Mouse (Mus musculus): Measurements from ENCODE around the gene Lsm4.

The Lsm4 gene

DNA sequence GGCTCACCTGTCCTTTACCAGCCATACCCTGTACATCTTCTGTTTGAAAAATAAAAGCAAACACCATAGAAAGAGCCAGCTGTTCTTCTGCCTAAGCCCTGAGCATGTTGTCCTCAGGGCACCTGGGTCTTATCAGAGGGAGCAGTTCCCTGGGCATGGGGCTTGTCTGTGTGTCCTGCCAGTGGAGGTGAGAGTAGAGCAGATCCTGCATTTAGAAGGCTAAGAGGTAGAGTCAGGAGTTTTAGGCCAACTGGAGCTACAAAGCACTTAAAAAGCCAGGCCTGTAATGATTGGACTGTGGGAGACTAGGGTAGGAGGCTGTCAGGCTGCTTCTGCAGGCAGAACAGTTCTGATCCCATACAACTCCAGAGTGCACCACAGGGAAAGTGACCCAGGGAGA, 5.6 kb downstream of the Lsm4 start:
- DNase-seq (ENCODE audit: low spot score in 2 of 2), result no peak

DNA sequence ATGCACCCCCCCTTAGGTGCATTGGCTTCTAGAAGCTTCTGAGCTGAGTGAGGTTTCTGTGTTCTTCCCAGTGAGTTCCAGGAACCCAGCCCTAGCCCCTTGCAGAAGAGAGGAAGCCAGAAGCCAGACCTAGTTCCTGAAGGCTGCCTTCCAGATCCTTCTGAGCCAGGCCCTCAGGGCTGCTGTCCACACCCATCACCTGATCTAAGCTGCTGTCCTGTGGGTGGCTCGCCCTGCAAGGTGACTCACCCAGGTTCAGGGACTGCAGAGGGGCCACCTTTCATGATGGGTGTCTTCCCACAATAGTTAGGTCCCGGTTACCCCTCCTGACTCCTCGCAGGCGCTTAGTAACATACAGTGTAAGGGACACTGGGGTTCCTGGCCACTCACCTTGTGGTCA, 6.4 kb downstream of the Lsm4 start:
- DNase-seq (ENCODE audit: low spot score in 2 of 2), result no peak

DNA sequence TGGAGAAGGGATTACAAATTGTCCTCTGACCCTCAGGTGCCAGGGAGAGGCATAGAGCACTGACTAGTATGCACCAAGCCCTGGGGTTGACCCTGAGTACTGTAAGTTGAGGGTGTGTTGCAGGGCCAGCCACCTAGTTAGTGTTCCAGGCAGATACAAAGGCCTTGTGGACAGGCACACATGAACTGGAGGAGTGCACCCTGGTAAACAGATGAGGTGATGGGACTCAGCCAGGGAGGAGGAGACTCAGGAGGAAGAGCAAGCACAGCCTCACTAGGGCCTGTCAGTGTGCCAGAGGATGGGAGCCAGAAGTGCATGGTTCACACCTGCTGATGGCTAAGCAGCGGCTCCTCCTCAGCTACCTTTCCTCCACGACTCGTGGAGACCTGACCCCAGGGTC, 7.0 kb downstream of the Lsm4 start:
- peak in 1 of 2 experiments; percentile 26 for DNase-seq (ENCODE audit: low spot score in 2 of 2)

DNA sequence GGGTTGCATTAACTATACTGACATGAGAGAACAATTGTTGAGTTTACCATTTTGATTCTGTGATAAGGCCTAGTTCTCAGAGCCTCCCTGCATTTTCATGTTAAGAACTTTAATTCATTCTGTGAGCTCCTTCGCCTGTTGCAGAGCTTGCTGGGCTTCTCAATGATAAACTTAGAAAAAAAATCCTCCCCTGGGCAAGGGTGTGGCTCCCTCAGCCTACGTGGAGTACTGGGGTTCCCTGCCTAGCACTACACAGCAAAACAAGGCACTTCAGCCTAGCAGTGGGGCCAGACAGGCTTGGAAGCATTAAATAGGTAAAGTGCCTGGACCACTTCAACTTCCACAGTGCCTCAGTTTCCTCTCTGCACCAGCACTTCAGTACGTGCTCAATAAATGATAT, 8.4 kb downstream of the Lsm4 start:
- peak in 1 of 2 experiments; percentile 24 for DNase-seq (ENCODE audit: low spot score in 2 of 2)

DNA sequence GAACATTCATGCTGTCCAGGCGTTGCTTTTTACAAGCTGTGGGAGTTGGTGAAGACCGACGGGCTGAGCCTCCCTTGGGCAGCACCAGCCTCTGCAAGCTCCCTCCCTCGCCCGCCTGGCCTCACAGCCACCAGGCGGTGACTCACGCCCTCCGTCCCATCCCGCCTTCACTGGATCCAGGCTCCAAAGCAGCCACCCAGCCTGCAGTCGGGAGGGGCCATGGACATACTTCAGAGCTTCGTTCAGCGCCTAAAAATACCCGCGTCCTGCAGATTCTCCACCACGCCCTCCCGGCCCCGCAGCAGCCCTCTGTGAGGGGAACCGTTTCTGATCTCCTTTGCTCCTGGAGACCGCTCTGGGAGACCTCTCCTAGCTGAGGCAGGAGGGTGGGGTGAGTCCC, 9.1 kb downstream of the Lsm4 start:
- peak; percentile 83 to 90 for DNase-seq (ENCODE audit: low spot score in 2 of 2)

DNA sequence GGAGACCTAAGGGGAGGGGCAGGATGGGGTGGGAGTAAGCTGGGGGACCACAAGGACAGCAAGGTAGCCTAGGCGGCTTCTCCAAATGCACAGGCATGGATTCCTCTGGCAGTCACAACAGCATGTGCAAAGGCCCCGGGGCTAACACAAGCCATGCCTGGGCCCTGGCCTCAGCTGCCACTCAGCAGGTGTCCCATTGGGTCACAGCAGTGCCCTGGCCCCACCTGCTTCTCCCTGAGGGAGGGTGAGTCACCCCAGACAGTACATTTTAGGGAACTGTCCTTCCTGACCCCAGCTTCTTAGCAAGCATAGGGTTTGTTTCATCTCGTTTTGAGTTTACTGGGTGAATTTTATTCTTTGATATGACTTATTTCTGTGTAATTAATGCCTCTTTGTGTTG, 9.6 kb downstream of the Lsm4 start:
- peak in 1 of 2 experiments; percentile 17 for DNase-seq (ENCODE audit: low spot score in 2 of 2)

DNA sequence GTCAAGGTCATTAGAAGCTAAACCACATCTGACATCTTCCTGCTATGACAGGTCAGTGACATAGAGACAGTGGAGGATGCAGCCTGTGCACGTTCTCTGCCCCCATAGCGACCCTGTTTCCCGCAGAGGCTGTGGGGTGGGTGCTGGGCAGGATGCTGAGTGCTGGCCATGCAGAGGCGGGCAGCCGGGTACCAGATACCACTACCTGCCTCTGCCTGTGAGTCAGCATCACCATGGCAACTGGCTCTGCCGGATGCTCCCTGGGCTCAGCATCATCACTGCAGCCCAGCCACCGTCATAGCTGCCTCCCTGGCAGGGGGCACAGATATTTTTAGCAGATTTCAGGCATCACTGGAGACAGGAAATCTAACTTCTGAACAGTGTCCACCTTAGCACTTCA, 11.2 kb downstream of the Lsm4 start:
- DNase-seq (ENCODE audit: low spot score in 2 of 2), result no peak

DNA sequence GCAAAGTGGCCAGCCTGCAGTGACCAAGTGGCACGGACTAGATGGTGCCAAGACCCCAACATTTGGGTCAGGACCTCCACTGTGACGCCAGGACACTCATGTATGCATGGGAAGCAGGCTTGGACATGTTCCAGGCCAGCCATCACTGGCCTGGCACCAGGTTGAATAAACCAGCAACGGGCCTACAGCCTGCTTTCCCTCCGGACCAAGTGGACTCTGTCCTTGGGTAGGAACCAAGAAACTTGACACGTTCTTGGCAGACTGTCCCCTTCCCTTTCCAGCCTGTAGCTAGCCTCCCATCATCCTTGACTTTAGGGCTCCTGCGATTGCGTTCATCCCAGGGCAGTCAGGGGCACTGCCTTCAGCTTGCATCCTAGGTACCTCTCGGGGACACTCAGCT, 14.5 kb downstream of the Lsm4 start:
- peak; percentile 77 to 84 for DNase-seq (ENCODE audit: low spot score in 2 of 2)

DNA sequence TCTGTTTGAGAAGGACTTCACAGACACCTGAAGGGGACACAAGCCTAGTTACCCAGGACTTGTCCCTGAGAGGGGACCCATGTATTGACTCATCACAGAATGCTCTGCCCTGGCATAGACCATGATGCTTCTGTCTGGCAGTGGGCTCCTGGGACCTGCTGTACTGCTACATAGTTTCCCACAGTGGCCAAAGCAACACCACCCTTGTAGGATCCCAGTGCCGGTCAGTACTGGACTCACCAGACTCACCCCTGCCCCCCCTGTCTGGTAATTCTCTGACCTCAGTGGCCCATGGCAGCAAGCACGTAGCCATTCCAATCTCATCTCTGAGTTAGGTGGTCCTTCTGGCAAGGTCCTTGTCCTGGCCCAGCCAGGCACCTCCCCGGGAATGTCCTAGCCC, 15.1 kb downstream of the Lsm4 start:
- DNase-seq (ENCODE audit: low spot score in 2 of 2), result no peak

DNA sequence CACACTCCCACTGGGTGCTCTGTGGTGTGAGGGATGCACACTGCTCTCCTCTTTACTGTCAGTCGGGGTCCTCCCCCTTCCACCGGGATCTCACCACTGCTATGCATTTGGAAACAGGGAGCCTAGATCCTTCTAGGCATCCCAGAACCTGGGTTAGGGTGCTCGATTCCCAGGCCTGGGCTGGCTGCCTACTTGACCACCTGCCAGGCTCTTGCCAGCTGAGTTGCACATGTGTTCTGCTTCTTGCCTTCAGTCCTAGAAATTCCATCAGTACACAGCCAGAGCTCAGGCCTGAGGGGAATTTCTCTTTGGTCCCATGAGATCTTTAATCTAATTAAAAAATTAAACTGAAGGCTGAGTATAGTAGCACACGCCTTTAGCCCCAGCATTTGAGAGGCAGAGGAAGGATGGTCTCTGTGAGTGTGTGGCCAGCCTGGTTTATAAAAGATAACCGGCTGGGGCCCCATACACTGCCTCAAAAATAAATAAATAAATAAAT, 16.9 kb downstream of the Lsm4 start:
- DNase-seq (ENCODE audit: low spot score in 2 of 2), result no peak

DNA sequence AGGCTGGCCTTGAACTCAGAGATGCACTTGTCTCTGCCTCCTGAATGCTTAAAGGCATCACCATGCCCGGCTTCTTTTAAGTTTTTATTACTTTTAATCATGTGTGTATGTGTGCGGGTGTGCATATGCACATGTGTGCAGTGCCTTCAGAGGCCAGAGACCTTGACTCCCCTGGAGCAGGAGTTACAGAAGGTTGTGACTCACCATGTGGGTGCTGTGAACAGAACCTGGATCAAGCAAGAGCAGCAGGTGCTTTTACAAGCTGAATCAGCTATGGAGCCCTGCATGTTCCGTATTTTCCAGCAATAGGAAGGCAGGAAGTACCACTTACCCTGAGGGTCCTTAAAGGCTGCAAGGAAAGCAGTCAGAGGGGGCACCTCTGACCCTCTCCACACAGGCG, 18.2 kb downstream of the Lsm4 start:
- DNase-seq (ENCODE audit: low spot score in 2 of 2), result no peak

DNA sequence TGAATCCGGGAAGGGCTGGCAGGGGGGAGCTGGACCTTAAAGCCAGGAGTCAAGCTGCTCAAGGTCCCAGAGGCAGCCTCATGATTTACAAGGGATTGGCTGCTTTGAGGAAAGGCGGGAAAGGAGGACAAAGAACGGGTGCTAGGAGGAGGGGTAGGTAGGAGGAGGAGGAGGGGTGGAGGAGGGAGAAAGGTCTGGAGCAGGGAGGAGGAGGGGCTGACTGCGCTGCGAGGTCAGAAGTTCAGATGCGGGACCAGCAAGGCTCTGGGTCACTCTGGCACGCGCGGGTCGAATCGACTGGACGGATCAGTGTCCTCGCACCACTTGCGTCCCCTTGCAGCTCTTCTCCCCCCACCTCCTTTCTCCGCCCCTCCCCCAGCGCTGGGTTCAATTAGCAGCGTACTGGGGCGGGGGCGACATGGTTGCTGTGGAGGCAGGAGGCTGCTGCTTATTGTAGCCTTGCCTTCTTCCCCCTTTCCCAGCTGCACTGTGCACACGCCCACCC, 18.7 kb downstream of the Lsm4 start:
- no peak for DNase-seq (ENCODE audit: low spot score in 2 of 2)

DNA sequence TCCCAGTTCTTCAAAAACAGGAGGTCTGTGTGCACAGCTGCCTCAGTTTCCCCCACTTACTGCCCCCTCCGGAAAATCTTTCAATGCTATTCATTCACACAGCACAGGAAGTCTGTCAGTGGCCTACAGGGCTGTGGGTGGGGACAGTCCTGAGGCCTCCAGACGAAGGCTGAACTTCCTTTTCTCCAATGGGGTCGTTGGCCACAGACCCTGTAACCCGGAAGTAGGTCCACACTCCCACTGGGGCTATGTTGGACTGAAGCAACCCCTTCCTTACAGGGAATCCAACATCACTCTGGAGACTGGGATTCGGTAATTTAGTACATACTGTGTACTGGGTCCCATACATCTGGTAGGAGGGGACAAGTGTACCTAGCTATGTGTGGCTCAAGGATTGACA, 20.6 kb downstream of the Lsm4 start:
- DNase-seq (ENCODE audit: low spot score in 2 of 2), result no peak

DNA sequence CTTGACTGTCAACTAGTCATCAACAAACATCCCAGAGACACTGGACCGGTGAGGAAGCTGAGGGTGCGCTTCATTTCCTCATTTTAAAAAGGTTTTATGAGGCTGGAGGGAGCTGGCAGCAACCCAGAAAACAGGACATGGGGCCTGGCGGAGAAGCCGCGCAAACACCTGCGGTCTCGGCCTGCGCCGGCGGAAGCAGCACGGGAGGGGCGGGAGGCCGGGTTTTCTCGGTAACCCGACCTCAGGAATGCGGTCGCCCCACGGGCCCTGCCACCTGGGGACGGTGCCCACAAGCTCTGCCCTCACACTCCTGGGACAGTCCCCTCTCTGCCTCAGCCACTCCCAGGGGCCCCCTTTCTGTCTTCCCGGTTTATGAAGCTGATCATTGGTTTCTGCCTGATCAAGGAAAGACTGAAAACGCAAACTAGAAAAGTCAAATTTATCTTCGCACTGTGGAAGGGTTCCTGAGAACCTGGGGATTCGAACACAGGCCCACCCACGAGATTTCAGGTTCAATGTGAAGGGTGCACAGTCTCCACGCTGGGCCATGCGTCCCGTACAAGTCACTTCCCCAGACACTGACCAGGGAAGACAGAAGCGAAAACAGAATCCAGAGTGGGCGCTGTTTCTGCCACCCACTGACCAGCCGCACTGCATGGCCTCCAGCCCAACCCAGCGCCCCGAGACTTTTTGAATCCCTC, 22.4 kb downstream of the Lsm4 start:
- DNase-seq (ENCODE audit: low spot score in 2 of 2), result peak in 1 of 2 experiments; percentile 46

DNA sequence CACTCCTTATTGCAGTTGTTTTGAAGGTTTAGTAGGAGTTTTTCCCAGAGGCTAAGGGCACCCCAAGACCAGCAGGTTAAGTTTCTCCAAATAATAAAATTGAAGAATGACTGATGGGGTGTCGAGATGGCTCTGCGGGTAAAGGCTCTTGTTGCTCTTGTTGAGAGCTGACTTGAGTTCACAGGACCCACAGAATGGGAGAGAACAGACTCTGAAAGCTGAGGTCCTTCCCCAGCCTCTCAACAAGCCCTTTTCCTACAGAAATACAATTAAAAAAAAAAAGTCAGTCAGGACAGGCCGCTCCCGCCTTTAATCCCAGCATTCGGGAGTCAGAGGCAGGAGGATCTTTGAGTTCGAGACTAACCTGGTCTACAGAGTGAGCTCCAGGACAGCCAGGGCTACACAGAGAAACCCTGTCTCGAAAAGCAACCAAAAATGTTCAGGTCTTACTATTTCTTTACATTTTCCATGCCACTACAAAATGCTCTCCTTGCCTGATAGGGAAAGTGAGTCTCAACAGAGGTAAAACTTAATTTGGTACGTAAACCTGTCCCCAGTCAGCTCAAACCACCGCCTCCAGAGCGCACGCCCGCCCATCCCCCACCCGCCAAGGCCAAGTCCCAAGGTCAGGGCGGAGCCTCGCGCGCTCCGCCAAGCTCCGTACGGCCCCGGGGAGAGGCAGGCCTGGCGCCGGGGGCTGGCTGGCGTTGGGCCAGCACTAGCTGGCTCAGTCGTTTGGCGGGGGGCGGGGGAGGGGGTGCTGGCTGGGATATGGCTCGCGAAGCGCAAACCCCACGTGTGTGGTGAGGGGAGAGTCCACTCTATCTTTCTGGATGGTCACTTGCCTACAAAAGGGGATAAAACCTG, 23.2 kb downstream of the Lsm4 start:
- DNase-seq (ENCODE audit: low spot score in 2 of 2), result peak in 1 of 2 experiments; percentile 73

DNA sequence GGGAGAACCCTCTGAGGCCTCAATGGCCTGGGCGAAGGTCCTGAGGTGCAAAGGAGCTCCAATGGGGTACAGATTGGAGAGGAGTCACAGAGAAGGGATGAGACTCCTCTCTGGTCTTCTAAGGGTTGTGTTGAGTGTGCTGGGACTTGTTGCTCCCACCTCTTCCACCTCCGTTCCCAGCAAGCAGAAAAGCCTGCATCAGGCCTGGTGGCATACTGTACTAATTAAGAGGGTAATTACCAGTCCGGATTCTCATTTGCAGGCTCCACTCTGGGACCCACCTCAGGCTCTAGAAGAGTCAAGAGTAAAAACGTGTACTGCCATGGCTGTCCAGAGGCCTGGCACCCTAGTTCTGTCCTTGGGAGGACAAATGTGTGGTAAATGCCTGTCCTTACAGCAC, 23.9 kb downstream of the Lsm4 start:
- DNase-seq (ENCODE audit: low spot score in 2 of 2), result no peak

DNA sequence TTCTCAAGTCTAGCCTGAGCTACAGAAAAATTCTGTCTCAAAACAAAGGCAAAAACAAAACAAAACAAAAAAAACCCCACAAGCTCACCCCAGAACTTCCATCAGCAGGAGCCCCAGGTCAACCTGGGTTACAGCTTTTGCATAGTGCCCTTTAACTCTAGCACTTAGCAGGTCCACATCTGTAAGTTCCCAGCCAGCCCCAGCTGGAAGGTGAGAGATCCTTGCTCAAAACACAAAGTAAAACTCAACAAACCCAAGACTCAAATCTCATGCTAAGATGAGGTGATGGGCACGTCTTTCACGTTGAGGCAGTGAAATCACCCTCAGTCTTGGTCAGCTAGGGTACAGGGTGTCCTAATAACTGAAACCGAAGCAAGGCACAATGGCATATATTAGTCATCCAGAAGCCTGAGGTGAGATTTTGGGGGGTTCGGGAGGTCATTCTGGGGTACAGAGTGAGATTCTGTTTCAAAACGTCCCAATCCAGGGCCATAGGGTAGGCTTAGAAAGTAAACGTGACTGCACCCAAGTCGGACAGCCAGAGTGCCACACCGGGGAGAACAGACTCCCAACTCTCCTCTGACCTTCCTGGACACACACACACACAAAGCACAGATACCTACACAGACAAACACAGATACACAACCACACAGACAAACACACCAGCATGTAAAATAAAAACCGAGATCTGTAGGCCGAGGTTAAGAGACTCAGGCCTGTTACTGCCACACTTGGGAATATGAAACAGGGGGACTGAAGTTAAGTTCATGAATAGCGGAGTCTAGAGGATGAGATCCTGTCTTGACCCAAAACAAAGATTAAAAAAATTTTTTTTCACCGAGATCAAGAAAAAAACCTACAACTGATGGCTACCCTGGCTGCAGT, 24.6 kb downstream of the Lsm4 start:
- DNase-seq (ENCODE audit: low spot score in 2 of 2), result no peak

DNA sequence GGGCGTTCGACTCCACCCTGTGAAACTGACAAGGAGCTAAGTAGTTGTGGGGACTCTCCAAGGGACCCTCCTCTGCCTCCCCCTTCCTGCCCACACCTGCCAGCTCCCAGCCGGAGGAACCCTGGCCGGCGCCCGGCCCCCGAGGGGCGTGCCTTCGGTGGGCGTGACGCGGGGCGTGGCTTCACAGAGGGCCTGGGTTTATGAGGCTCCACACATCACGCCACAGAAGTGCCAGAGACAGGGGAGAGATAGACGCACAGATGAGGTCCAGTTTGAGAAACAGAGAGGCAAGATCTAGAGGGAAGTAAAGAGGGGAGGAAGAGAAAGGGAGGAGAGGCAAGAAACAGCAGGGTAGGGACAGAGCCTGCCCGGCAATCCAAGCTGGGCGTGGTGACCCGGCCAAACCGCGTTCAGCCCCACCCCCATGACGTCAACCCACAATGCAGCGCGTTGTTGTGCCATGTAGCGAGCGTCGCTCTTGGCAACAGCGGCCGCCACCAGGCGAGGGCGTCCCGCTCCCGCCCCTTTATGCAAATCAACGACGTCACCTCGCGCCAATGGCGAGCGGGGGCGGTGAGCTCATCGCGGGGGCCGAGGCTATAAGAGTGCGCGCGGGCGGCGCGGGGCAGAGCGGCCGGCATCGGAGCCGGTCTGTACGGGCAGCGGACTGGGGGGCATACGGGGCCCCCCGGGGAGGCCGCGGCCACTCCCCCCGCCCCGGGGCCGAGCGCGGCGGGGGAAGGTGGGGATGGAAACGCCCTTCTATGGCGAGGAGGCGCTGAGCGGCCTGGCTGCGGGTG, 25.5 kb downstream of the Lsm4 start, which contains the start of gene Jund:
Gene Jund (plus strand): TSS at position 640 of the 800 bp plus-strand sequence.
- DNase-seq (ENCODE audit: low spot score in 2 of 2), result peak; percentile 99

DNA sequence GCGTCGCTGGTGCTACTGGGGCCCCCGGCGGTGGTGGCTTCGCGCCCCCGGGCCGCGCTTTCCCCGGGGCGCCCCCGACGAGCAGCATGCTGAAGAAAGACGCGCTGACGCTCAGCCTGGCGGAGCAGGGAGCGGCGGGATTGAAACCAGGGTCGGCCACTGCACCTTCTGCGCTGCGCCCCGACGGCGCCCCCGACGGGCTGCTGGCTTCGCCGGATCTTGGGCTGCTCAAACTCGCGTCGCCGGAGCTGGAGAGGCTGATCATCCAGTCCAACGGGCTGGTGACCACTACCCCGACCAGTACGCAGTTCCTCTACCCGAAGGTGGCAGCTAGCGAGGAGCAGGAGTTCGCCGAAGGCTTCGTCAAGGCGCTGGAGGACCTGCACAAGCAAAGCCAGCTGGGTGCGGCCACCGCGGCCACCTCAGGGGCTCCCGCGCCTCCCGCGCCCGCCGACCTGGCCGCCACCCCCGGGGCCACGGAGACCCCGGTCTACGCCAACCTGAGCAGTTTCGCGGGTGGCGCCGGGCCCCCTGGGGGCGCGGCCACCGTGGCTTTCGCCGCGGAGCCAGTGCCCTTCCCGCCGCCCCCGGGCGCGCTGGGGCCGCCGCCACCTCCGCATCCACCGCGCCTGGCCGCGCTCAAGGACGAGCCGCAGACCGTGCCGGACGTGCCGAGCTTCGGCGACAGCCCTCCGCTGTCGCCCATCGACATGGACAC, 26.2 kb downstream of the Lsm4 start:
- DNase-seq (ENCODE audit: low spot score in 2 of 2), result peak; percentile 66 to 72
